Mouse (Mus musculus) bone marrow, adult 2 months (tissue): ENCODE results near the gene Ttc17.

Experiments
- CTCF ChIP-seq: fragments of 200-500 bp; IDR thresholded peaks from 2 replicates; pipeline ENCODE4 v1.5.1; 2011; ENCODE audit warnings: low read length, control low read depth; ENCODE audit not compliant: control insufficient read depth, insufficient read depth
- POLR2A ChIP-seq: fragments of 200-500 bp; IDR thresholded peaks from 2 replicates; pipeline ENCODE4 v1.6.1; 2011; ENCODE audit warnings: low read depth, mild to moderate bottlenecking, control low read depth, low read length, borderline replicate concordance; ENCODE audit not compliant: control insufficient read depth

DNA sequence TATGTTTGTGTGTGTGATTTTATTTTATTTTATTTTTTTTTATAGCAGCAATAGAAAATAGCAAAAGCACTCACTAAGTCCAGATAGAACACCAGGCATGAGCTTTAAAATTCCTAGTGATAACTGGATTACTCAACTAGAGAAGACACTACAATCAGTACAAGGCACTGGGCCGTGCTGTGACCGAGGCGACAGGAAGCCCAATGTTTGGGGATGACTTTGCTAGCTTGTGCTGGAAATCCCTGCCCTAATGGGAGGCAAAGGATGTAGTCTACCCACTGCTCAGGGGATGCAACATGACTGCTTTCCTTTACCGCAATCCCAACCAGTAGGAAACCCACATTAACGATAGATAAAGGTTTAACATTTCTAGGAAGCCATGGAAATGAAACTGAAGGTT is 10.2 kb downstream of the Ttc17 start:
- no peak for TF ChIP-seq CTCF
- no peak for TF ChIP-seq POLR2A
